Mouse (Mus musculus): ENCODE results near the gene Ear14.

DNA sequence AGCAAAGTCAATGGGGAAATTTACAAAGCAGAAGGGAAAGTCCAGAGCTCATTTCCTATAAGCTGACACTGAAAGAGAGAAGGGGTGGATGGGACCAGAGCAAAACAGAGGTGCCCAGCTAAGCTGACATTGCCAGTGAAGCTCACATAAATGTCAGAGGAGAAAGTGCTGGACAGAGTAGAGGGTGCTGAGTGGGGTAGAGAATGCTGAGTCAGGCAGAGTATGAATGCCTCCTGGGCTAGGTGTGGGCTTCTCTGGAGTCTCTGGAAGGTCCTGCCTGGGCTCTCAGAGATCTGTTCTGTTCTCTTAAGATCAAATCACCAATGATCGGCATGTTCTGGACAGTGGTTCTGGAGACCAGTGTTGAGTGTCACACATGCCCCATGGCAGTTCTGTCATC is 37.8 kb upstream of the Ear14 start:
- TF ChIP-seq E2F4 (IDR thresholded peaks at IDR 0.05; ENCODE audit: borderline replicate concordance, low read depth, low read length) (no peak), MAX (IDR thresholded peaks at IDR 0.05; ENCODE audit: low read length) (no peak), HCFC1 (IDR thresholded peaks at IDR 0.05; ENCODE audit: low read depth, low read length) (no peak), RAD21 (IDR thresholded peaks at IDR 0.05; ENCODE audit: low read depth, low read length) (no peak), EP300 (IDR thresholded peaks at IDR 0.05; ENCODE audit: low read depth in 1 of 2, low read length in 2 of 2) (no peak), POLR2A (IDR thresholded peaks at IDR 0.05; ENCODE audit: control insufficient read depth in 1 of 2, insufficient read depth in 1 of 2, low read depth in 1 of 2, low read length in 2 of 2, poor library complexity in 1 of 2) (no peak), CHD1 (IDR thresholded peaks at IDR 0.05; ENCODE audit: low read depth, low read length) (no peak), CTCF (IDR thresholded peaks at IDR 0.05 in 2 of 3, conservative IDR thresholded peaks at IDR 0.05 in 1 of 3; ENCODE audit: control insufficient read depth in 1 of 3, insufficient read depth in 1 of 3, low read depth in 2 of 3, low read length in 3 of 3, poor library complexity in 1 of 3, severe bottlenecking in 1 of 3) (no peak), BHLHE40 (IDR thresholded peaks at IDR 0.05; ENCODE audit: borderline replicate concordance, low read depth, low read length) (no peak), ZC3H11A (IDR thresholded peaks at IDR 0.05; ENCODE audit: low read depth, low read length) (no peak), SIN3A (IDR thresholded peaks at IDR 0.05; ENCODE audit: low read length) (no peak)
